Mouse (Mus musculus): ENCODE measurements around the gene Zswim5.
"Not testable (repeated sequence)": the region's sequence is repeated elsewhere in the genome, so short reads cannot be mapped to it uniquely, and the experiment has no call there.

Zswim5 gene

DNA sequence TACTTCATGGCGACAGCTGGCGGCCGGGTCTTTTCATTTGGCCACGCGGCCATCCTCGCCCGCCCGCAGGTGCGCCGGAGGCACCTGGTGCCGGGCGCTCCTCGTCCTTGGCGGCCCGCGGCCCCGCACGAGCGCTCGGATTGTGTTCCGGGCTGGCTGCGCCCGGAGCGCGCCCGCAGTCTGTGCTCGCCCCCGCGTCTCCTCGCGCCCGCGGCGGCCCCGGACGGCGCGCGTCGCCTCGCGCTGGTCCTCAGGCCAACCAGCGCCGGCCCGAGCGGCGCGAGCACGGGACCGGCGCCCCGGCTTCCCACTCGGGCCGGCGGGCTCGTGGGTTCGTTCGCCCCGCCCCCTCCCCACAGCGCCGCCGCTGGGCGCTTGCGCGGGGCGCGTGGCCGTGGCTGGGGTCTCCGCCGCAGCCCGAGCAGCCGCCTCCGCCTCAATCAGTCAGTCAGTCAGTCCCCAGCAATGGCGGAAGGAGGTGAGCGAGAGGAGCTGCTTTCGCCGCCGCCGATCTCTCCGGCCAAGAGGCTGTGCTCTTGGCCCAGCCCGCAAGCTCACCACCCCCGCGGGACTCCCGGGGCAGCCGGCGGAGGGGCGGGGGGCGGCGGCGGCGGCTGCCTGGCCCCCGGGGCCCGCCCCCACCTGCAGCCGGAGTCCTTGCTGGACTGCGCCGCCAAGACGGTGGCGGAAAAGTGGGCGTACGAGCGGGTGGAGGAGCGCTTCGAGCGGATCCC lies at the start of gene Zswim5:
TSS of gene Zswim5 (plus strand) at position 382 of the 734 bp plus-strand sequence.
- peak; percentile 31 for DNase-seq (ENCODE audit: low spot score)

DNA sequence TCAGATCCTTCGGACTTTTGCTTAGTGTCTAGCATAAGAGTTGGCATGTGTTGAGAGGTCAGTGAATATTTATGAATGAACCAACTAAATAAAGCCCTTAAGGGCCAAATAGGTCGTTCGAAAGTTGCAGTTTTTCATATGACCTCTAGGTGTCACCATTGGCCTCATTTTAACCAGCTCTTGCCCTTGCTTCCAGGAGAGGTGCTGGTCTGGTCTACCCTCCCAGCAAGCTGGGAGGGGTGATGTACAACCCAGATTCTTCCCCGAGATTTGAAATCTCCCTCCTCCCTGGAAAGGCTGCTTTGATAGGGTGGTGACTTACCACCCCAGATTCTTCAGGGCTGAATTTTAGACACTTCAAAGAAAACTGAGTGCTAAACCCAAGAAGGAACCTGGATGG lies 49.4 kb upstream of the Zswim5 start:
- DNase-seq (ENCODE audit: low spot score) = no peak

DNA sequence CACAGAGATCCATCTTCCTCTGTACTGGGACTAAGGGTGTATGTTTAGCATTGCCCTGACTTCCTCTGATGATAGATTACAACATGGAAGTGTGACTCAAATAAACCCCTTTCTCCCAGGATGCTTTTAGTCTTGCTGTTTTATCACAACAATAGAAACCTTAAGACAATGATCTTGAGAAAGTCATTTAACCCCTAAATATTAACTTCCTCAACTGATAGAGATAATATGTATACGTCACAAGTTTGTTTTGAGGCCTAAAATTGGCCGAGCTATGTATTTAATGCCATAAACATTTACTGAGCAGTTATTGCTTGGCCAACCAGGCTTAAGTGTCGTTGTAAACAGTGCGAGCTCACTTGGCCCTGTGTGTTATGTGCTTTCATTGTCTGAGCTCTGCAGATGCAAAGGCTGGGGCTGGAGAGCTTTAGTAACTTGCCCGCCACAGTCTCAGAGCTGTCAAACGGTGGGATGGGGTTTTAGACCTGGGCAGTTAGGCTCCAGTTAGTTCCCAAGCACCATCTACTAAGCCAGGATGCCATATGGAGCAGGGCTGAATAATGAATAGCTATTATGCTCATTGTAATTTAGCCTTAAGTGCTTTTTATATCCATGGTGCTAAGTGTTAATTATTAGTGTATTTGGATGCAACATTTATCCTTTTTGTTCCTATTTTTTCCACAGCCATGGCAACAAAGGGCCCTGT lies 47.7 kb upstream of the Zswim5 start:
- no peak for DNase-seq (ENCODE audit: low spot score)

DNA sequence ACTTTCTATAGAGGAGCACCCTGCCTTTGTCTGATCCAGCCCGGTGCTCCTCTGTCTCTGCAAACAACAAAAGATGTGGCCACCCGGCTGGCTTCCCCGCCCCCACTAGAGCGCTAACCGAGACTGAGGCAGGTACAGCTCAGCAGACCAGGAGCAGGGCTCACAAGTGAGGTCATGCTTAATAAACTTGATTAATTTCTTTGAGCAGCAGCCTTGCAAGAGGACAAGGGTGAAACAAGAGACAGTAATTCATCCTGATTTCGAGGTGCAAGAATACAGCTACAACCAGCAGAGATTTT lies 47.2 kb upstream of the Zswim5 start:
- no peak for DNase-seq (ENCODE audit: low spot score)

DNA sequence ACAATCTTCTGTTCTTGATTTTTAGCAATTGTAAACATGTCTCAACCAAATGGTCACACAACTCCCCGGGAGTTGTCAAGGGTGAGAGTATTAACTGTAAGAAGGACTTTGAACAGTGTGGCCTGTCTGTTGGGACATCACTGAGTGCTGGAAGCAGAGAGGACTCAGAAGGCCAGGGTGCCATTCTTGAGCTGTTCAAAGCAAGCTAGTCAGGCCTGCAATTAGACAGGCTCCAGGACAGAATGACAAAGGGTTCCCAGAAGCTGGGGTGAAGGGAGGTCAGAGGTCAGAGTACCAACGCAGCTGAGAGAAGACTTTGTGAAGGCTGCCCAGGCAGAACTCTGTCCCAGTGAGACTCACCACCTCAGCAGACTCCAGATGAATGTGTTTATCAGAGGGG lies 38.2 kb upstream of the Zswim5 start:
- DNase-seq (ENCODE audit: low spot score) = no peak

DNA sequence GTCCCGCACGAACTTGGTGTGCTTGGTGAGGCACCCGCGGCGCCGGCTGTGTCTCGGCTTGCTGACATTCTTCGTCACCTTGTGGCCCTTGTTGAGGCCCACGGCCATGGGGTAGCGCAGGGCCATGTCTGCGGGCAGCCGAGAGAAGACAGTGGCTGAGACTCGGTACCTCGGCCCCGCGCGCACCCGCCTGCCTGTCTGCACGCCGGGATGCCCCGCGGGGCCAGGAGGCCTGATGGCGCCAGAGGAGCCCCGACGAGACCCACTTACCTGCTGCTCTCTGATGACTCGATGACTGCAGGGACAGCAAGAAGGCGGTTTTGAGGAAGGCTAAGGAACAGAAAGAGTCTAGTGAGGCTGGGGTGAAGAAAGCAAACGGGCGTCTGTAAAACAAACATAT lies 37.1 kb upstream of the Zswim5 start:
- DNase-seq (ENCODE audit: low spot score) = not testable (repeated sequence)

DNA sequence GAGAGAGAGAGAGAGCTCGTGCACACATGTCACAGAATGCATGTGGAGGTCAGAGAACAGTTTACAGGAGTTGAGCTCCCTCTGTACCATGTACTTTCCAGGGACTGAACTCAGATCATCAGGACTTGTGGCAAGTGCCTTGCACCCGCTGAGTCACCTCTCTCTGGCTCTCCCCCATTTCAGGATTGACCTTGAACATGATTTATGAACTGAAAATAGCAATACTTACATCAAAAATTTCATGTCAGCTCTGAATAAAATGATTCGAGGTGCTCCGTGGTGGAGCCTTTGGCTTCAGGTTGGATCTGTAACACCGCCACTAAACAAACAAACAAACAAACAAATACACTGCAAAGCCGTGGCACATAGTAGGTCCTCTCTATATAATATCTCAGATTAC lies 36.3 kb upstream of the Zswim5 start:
- no peak for DNase-seq (ENCODE audit: low spot score)

DNA sequence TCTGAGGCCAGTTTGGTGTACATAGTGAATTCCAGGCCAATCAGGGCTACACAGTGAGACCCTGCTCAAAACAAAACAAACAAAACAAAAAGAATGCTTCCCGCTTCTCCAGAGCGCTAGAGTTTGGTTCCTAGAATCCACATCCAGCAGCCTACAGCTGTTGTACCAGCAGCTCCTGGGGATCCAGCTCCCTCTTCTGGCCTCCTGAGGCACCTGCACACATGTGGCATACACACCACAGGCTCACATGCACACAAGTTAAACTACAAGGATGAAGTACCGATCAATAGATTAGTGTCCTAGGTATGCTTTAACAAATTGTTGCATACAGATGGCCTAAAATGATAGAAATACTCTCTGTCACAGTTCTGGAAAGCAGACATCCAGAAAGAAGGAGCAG lies 32.9 kb upstream of the Zswim5 start:
- no peak for DNase-seq (ENCODE audit: low spot score)

DNA sequence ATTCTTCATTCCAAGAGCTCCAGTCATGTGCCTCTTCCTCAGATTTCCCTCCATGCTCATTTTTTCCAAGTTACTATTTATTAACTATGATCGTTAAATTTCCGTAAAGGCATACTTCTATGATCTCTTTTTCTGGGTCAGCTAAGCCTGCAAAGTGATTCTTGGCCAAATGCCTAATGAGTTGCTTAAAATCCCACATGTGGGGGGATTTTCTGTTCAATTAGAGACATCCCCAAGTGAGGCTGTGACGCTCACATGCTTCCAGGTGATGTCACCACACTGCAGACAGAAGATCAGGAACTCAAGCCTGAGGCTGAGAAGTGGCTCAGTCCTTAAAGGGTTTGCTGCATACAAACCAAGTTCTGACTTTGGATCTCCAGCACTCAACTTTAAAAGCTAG lies 27.3 kb upstream of the Zswim5 start:
- no peak for DNase-seq (ENCODE audit: low spot score)

DNA sequence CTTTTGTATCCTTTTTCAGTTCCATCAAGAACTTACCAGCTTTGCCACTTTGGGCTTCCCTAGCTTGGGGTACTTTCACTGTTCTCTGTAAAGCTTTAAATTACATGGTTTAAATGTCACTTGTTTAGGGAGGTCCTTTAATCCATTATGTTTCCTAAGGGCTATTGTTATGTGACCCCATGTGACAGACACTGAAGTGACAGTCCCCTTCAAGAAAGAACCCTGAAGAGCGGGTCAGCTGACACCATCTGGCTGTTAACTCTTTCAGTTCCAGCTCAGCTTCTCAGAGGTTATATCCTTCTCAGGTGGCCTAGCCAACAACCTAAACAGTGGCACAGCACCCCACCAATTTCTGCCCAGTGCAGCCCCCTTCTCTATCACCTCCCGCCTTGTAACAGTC lies 22.9 kb upstream of the Zswim5 start:
- no peak for DNase-seq (ENCODE audit: low spot score)

DNA sequence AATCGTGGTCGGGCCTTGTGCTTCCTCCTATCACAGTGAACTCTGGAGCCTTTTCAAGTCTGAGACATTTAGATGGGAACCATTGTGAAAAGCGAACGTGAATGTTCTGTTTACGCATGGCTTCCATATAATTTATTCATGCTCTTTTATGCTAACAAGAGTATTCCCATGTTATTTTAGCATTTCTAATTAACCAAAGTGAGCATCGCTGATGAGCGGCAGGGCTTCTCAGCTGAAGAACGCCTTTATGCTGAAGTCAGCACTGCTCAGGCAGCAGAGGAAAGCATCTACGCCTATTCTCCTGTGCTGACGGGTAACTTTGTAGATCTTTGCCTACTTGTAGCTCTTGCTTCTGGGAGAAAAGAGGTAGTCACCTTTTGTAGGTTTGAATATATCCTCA lies 20.0 kb upstream of the Zswim5 start:
- no peak for DNase-seq (ENCODE audit: low spot score)

DNA sequence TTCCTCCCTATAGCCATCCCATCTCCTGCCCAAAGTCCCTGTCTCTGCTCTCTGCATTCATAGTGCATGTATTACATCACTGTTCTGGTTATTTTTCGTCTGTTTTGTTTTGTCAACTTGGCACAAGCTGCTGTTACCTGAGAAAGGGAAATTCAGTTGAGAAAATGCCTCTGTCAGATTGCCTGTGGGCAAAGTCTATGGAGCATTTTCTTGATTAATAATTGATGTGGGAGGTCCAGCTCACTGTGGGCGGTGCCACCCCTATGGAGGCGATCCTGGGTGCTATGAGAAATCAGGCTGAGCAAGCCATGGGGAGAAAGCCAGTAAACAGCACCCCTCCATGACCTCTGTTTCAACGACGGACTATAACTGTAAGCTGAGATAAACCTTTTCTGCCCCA lies 17.5 kb upstream of the Zswim5 start:
- no peak for DNase-seq (ENCODE audit: low spot score)

DNA sequence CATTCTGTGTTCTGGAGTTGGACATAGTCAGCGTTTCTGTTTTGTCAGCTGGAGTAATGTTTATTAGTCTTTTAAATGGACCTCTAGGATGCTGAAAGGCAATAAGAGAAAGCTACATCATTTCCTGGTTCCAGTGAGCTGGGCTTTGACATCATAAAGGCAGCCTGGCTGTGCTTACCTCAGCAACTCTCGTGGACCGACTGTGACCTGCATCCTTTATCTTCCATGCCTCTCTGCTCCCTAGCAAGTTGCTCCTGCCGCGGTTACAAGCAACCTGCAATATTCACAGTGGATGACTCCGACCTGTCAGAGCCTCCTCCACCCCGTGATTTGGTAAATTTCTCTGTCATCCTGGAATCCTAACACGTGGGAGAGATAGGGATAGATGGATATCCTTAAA lies 15.2 kb upstream of the Zswim5 start:
- DNase-seq (ENCODE audit: low spot score) = no peak

DNA sequence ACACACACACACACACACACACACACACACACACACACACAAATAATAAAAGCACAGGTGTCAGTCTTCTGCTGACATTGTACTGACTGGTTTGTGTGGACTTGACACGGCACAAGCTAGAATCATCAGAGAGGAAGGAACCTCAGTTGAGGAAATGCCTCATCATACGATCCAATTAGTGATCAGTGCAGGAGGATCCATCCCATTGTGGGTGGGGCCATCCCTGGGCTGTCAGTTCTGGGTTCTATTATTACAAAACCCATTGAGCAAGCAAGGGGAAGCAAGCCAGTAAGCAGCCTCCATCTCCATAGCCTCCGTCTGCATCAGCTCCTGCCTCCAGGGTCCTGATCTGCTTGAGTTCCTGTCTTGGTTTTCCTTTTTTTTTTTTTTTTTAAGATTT lies 7.3 kb upstream of the Zswim5 start:
- DNase-seq (ENCODE audit: low spot score) = no peak

DNA sequence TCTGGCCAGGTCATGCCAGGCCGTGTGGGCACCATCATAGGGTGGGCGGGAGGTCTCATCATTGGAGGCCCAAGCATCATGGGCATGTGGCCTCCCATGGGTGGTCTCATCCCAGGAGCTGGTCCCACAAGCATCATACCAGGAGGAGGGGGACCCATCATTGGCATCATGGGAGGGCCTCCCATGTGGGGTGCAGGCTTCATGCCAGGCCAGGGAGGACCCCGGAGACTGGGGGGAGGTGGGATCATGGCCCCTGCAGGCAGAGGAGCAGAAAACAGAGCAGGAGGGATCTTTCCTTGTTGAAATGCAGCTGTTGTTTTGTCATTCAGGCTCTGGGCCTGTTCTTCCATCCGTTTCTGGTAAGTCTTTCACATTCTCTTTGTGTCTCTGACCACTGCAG lies 2.6 kb upstream of the Zswim5 start:
- no peak for DNase-seq (ENCODE audit: low spot score)

DNA sequence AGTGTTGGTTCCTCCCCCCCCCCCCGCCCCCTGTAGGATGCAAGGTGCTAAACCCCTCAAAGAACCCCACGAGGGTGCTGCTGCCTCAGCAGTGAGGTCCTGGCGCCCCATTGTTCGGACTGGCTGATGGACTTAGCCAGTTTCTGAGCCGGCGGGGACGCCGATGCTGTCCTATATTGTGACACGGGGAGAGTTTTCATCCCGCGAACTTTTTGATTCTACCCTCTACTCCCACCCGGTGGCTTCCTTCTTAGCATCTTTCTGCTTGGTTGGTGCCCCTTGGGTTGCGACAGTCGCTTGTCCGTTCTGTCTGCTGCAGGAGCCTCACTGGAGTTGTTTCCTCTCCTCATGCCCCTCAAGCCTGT lies 564 bp upstream of the Zswim5 start:
- no peak for DNase-seq (ENCODE audit: low spot score)

DNA sequence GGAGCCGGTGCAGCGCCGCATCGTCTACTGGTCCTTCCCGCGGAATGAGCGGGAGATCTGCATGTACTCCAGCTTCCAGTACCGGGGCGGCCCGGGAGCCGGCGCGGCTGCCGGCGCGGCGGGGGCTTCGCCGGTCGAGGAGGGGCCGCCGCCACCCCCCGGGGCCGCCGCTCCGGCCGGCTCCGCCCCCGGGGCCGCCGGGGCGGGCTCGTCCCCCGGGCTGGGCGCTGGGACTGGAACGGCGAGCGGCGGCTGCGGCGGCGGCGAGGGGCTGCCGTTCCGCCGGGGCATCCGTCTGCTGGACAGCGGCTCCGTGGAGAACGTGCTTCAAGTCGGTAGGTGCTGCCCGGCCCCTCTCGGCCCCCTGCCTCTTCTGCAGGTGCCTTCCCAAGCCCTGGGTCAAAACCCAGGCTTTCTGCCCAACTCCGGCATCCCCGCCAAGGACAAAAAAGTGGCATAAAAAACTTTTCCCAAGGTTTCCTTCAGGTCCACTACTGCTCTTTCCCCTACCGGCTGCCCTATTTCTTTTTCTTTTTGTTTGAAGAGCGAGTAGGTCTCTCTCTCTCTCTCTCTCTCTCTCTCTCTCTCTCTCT lies 649 bp downstream of the Zswim5 start:
- DNase-seq (ENCODE audit: low spot score) = peak; percentile 4

DNA sequence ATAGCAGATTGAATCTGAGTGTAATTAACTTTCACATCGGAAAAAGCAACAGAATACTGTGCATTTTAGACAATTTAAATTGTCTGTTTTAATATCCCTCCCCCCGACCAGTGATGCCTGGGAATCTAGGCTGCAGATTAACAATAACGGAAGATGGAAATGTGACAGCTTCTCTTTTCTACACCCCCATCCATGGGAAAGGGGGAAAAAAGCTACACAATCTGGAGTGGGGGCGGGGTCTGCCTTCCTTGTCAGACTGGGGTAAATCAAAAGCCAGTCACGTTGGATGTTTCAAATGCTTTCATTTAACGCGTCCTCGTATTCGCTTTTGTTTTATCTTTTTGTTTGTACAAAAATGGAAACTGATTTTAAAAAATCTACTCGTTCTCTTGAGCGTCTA lies 1.3 kb downstream of the Zswim5 start:
- no peak for DNase-seq (ENCODE audit: low spot score)

DNA sequence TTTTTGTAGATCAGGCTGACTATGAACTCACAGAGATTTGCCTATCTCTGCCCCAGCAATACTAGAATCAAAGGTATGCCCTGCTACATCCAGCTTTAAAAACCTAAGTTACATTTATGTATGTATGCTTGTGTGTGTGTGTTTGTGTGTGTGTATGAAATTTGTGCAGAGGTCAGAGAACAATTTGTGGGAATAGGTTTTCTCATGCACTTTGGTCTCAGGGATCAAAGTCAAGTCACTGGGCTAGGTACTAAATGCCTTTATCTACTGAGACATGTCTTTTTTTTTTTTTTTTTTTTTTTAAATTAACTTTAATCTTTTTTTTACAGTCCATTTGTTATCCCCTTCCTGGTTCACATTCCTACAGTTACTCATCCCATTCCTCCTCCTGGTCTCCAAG lies 5.5 kb downstream of the Zswim5 start:
- DNase-seq (ENCODE audit: low spot score) = no peak

DNA sequence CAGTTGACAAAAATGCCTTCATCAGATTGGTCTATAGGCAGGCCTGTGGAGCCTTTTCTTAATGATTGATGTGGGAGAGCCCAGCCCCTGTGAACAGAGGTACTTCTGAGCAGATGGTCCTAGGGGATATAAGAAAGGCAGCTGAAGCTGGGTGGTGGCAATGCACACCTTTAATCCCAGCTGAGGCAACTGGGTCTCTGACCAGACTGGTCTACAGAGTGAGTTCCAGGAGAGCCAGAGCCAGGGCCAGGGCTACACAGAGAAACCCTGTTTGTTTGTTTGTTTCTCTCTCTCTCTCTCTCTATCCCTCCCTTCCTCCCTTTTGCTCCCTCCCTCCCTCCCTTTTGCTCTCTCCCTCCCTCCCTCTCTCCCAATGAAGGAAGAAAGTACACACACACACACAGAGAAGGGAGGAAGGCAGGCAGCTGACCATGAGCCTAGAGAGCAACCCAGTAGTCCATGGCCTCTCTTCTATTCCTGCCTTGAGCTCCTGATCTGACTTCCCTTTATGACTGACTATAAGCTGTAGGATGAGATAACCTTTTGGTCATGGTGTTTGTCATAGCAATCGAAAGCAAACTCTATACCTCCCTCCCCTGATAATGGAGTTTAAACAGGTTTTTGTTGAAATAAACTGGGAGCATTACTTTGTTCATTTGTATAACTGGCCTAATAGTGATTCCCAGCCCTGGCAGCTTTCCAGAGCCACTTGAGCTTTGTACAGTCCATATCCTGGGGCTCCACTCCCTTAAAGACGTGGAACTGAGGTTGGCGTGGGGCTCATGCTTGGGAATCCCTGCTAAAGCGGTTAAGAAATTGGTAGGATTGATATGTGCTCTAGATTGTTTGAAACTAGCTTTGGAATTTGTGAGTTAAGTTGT lies 17.3 kb downstream of the Zswim5 start:
- DNase-seq (ENCODE audit: low spot score) = no peak

DNA sequence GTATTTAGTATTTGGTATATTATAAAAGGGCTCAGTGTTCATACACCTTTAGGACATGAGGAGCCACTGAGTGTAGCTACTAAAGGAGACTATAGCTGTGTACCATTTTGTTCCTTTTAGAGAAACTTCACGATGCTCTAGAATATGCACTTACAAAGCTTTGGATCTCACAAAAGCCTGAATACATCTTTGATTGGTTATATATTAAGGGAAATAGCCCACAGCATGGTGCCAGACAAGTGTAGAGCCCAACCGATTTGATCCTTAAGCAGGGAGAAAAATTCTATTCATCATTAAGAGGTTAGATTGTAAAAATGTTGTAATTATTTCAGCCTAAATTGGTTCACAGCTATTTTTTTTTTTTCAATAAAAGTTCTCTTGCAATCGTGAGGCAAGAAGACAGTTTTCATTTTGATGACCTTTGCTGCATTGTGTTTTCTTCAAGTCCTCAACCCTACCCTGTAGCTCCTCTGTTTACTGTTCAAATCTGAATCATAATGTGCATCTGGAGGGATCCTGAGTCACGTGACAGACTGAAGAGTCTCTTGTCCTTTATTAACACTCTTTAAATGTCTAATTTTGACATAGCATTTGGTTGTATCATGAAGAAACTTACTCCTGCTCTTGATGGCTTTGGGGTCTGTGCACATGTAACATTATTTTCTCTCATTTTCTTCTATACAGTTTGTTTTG lies 33.5 kb downstream of the Zswim5 start:
- no peak for DNase-seq (ENCODE audit: low spot score)

DNA sequence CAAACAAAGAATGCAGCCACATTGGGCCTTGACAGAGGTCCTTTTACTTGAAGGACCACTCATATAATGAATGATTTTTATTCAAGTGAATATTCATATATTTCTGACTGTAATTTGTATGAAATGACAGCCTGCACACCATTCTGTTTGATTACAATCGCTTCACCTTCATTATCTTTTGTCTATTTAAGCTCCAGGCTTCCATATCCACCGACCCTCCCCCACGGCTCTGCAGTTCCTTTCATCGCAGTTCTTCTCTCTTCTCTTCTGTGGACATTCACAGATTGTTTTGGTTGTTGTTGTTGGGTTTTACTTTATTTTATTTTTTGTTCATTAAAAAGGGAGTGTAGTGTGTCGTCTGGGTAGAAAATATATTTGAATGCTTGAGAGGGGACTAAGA lies 34.0 kb downstream of the Zswim5 start:
- DNase-seq (ENCODE audit: low spot score) = no peak
